Mouse (Mus musculus) ZHBTc4 (cell line): ENCODE measurements around the gene Rnf4.

ENCODE experiments used
- DNase-seq: peaks from one replicate; pipeline ENCODE4 v3.0.0-alpha.2; 2011; ENCODE audit warnings: low read depth, low spot score

The Rnf4 gene

DNA sequence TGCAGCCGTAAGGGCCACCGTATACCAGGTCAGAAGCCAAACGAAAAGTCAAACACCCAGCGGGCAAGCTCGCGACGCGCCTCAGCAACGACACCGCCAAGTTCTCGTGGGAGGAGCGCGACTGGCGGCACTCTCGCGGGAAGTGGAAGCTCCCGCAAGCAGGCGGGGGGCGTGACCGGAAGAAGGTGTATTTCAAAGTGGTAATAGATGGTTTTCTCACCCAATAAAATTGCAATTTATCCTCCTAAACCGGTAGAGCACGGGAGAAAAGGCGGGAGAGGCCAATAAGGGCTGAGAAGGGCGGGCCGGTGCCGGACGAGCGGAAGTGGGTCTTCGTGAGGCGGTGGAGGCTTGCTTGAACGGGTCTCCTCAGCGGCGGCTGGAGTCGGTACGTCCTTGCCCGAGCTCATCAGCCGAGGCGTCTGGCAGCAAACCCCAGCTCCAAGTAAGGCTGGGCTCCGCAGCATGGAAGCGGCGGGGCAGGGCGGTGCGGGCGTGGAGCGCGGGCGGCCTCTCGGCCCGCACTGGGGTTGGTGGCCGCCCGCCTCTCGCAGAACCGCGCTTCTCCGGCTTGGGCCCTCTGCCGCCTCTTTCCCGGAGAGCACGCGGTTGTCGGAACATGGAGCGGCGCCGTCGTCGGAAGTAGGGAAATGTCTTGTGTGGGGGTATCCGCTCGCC, at the start of gene Rnf4:
Gene Rnf4, plus strand, starts transcription at position 193 of the 678 bp plus-strand sequence.
- peak; percentile 99 for DNase-seq

DNA sequence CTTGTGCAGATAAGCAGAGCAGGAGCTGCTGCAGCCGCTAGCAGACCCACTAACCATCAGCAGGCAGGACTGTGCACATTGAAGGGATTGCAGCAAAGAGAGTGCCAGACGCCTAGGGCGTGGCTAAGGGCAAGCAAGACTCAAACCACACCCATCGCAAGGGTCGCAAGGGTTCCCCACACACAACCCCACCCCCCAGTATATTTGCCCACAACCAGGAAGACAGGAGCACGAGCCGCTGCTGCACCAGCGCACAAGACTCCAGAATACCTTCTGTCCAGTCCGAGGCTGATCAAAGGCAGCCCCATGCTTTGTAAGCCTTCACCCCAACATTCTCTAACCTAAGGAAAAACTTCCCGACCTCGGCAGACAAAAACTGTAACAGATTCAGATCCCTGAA, 49.6 kb upstream of the Rnf4 start:
- DNase-seq = peak; percentile 61

DNA sequence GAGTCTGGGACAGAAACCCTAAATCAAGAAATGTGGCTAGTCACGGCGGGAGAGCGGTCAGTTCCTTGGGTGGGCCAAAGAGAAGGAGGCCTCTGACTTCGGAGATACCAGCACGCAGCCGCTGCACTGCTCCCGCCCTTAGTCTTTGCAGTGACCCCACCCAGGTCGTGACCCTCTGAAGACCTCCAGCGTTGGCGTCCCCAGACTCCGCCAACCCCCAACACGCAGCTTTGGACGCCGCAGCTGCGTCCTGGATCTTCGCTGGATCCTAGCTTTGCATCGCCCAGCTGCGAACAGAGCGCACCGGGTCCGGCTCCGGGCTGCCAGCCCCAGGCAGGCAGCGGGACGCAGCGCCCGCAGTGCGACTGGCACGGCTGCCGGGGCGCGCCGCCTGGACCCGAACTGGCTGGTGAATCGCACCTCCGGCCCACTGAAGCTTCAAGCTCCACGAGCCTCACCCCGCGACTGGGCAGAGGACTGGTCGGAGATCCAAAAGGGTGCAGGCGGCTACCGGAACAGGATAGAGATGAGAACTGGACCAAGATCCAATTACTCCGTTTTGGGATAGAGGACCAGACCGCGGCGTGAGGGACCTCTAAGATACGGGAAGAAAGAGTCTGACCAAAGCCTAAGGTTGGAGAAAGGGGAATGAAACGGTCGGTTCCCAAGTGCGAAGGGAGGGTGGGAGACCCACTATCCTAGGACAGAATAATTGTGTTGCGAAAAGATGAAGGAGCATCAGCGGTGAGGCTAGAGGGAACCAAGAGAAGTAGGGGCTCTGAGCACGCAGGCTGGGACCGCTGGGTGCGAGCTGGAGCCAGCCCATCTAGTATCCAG, 48.9 kb upstream of the Rnf4 start:
- peak; percentile 76 for DNase-seq

DNA sequence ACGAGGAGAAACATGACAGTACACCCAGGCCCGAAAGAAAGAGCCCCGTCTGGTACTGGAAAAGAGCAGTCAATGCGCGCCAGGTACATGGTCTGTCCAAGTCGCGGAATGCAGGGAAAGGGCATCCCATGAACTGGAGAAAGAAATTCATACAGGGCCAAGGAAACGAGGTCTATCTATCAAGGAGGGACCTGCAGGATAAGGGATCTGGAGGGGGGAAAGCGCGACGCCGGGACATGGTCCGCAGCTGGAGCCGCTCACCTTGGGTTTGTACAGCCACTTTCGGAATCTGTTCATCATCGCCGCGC, 48.3 kb upstream of the Rnf4 start:
- no peak for DNase-seq

DNA sequence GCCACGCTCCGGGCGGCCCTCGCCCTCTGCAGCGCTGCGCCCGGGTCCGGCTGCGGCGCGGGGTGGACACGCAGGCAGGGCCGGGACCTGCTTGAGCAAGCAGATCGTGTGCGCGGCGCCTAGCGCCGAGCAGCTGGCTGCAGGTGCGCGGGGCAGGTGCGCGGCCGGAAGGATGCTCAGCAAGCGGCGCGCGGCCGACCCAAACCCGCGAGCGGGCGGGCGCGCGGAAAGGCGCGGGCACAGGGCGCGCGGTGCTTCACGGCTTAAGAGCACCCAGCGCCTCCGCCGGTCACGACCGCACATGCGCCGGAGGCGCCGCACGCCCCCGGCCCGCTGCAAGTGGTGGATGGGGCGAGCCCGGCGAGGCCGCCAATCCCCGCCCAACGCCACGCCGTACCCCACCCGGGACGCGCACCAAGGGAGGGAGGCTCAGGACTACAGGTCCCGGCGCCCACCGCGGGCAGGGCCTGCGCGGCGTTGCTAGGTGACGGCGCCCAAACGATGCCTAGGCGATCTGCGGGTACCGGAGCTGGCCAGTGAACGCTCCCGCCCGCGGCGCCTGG, 47.9 kb upstream of the Rnf4 start, which contains the start of the genes Zfyve28 and Cfap99:
Gene Zfyve28, minus strand, starts transcription at position 296 of the 563 bp plus-strand sequence.
Gene Cfap99, plus strand, starts transcription at position 447 of the 563 bp plus-strand sequence.
- peak; percentile 95 for DNase-seq

DNA sequence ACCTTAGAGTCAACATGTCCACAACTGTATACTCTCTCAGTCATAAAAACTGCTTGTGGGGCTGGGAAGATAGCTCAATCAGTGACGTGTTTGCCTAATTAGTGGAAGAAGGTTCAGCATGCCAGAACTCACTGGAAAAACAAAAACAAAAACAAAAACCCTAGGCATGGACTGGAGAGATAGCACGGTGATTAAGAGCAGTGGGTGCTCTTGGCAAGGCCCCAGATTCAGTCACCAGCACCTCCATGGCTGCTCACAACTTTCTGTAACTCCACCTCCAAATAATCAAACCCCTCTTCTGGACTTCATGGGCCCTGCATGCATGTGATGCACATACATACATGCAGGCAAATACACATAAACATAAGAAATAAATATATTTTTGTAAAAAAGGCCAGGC, 46.8 kb upstream of the Rnf4 start:
- no peak for DNase-seq

DNA sequence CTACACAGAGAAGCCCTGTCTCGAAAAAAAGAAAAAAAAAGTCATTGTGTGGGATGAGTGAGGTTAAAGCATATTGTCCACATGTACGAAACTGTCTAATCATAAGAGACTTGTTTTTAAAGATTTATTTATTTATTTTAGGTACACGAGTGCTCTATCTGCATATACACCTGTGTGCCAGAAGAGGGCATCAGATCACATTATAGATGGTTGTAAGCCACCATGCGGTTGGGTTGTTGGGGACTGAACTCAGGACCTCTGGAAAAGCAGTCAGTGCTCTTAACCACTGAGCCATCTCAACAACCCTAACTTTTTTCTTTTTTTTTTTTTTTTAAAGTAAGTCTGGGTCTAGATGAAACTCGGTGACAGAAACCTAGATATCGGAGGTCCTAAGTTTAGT, 42.7 kb upstream of the Rnf4 start:
- peak; percentile 70 for DNase-seq

DNA sequence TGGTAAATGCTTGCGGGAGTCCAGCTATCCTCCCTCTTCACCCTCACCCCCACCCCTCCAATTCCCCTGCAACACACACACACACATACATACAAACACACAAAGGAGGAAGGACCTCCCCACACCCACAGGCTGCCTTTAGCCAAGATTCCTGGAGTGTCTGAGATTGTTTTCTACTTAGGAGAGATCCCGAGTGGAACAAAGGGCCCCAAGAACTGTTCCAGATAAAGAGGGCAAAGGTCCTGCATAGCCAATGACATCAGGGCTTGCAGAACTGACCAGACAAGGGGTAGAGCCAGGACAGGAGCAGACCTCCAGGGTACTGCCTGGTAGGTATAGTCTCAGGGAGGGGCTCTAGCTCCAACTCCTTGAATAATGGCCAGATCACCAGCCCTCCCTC, 41.4 kb upstream of the Rnf4 start:
- DNase-seq = no peak

DNA sequence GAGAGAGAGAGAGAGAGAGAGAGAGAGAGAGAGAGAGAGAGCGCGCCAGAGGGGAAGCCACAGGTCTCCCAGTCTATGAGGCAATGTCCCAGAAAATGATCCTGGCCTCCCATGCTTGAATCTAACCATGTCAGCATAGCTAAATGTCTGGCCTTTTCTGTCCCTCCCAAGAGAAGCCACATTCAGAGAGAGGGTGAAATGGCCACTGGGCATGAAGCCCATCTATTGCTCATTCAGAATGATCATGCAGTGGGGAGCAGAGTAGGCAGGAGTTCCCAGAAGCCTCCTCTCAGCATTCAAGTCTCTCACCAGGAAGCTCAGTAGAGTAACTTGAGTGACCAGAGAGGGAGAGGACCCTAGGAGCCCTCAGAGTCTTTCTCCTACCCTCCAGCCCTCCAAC, 40.9 kb upstream of the Rnf4 start:
- no peak for DNase-seq

DNA sequence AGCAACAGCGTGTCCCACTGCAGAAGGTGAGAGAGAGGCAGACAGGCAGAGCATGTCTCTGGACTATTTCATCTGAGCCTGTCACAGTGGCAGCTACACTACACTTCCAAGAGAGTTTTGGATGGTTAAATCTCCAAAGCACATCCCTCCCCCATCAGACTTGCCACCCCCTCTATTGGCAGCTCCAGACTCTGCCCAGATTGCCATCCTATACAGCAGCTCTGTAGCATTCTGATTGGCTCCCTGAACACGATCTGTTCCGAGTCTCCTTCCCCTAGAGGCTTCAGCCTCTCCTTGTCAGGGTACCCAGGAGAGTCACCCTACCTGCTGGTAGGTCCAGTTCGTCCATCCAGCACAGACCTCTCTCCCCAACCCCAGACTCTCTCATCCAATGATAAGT, 38.0 kb upstream of the Rnf4 start:
- DNase-seq = no peak

DNA sequence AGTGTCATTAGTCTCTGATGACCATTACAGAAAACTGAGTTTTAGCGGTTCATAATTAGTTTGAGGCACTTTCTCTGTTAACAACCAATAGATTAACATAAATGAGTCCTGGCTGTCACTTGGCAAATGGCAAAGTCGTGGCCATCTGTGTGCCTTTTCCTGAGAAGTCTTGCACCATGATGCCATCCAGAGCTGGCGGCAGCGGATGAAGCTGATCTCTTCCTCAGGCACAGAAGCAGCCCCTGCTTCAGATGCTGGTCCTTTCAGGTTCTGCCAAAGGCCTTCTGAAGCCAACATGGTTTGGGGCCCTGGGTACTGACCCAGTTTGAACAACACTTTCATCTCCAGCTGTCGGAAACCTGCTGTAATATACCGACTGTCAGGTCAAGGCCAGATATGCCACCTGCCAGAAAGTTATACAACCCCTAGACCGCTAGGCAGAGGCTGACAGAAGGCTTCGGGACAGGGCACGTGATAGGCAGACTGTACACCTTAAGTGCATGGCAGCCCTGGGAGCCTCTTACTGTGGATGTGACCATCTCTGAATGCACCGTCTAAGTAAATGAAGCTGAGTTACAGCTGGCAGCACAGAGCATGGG, 37.1 kb upstream of the Rnf4 start:
- DNase-seq = no peak

DNA sequence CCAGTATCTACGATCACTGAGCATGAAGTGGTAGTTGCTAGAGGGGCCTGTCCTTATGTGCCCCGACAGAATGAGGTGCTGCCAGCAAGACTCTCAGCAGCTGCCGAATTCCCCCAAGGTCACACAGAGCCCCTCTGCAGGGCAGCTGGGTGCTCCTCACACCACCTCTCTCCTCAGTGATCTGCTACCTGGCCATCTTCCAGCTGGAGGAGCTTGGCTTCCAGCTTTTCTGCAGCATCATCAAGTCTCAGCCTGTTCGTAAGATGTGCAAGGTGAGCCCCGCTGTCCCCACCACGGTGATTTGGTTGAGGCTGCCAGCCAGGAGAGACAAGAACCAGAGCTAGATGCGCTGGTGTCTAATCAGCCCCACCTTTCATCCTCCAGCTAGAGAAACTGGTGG, 33.7 kb upstream of the Rnf4 start:
- no peak for DNase-seq

DNA sequence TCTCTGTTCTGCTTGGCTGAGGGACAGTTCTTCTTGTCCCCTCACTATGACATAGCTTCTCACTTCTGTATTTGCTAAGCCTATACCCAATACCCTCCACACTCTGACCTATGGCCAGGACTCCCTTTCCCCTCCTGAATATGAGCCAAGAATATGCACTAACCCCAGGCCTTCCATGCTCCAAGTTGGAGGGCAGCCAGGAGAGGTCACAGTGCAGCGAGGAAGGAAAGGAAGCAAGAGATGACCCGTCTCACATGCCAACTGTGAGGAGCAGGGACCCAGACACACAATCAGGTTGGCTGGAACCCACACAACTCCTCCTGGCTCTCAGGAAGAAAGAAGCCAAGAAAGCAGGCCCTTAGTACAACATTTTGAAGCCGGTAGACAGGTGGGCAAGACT, 27.1 kb upstream of the Rnf4 start:
- DNase-seq = no peak

DNA sequence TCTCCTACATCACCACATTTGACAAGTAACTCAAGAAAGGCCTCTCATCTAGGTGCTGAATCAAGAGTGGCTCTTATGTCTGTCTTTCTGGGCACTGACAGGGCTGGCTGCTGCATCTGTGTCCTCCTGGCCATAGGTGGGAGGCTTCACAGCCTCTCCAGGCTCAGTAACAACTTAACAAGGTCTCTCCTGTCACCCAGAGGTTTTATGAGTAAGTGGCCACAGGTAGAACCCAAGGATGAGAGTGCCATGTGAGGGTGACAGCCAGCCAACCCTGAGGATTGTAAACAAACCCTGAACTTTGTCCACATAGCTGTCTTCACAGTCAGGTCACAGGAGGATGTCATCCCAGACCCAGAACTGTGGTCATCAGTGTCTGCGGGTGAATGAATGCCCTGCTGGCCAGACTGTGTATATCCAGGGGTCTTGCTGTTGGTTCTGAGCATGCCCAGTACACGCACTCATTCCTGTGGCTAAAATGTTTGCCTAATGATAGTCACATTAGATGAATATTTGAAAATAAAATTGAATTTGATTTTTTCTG, 16.5 kb upstream of the Rnf4 start:
- DNase-seq = no peak

DNA sequence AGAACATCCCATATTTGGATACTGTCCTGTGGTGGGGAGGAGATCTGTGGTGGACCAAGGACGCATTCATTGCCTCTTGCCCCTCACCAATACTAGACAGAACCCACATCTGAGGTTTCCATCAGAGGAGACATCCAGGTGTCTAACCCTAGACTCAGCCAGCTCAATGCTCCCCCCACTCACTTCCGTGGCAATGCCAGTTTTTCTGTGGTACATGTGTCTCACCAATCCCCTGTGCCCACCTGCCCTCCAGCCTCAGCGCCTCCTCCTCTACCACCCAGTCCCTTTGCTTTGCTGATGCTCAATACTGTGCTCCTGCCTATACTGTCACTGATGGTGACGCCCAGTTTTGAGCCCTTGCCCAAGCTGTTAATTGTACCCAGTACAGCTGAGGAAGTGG, 14.9 kb upstream of the Rnf4 start:
- no peak for DNase-seq

DNA sequence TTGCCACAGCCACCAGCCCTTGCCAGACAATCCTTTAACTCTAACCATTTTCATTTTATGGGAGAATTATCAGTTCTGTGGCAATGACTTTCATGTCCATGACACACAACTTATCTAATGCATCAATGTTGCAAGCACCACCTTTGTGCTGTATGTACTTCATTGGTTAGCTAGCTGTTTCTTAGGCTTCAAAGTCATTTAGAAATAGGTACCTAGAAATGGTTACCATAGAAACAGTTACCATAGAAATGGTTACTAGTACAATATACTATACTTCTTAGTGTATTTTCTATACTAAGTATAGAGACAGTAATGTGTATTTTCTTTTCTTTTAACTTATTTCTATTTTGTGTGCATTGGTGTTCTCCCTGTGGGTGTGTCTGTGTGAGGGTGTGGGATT, 10.8 kb upstream of the Rnf4 start:
- DNase-seq = no peak

DNA sequence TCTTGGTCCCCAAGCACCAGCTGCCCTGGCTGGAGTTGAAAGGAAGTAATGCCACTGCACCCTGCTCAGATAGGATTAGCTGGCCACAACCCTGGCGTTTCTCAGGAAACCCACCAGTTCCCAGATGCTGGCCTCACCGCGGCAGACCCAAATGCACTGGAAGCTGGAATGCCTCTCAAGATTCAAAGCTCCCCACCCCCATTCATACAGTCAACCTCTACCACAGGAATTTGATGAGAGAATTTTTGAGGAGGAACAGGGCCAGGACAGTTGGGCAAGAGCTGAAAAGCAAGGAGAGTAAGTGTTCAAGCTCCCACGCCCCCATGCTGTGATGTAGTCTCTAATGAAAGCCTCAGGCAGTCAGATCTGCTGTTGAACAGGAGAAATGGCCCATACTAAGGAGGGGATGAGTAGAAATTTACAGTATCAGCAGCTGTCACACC, 9.8 kb upstream of the Rnf4 start:
- peak; percentile 65 for DNase-seq

DNA sequence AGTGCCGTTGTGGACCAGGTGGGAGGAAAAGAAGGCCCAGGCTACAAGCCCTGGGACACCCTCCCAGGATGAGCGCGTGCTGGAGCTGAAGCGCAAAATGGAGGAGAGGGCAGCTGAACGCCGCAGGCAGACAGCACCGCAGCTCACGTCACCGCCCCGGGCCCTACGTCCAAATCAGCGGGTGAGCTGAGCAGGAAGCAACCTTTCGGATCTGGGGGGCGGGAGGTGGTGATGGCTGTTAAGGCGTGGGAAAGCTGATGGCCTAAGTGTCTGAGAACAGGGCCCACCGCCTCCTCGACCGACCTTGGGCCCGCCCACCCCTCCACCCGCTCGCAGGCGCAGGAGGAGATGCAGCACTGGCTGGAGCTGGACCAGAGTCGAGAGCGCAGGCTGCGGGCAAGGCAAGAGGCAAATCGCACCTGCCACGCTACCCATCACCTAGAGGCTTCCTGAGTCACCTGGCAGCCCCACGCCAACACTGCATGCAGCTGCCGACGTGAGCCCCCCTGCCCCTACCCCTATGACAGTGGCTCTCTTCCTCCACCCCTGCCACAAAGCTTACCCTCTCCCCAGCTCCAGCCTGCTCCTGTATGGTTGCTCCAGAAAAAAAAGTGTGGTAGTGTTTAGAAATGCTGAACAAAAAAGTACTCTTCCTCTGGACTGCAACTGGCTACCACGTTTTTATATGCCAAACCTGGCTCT, 9.1 kb upstream of the Rnf4 start:
- DNase-seq = peak; percentile 87

DNA sequence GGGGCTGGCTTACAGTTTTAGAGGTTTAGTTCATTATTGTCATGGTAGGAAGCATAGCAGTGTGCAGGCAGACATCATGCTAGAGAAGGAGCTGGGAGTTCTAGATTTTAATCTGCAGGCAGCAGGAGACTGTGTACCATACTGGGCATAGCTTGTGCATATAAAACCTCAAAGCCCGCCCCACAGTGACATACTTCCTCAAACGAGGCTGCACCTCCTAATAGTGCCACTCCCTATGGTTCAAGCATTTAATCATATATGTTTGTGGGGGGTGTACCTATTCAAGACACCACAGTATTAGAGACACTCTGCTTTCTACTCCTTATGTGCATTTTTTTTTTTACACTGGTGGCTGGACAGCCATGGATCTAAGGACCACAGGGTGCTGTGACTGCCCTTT, 6.0 kb upstream of the Rnf4 start:
- no peak for DNase-seq

DNA sequence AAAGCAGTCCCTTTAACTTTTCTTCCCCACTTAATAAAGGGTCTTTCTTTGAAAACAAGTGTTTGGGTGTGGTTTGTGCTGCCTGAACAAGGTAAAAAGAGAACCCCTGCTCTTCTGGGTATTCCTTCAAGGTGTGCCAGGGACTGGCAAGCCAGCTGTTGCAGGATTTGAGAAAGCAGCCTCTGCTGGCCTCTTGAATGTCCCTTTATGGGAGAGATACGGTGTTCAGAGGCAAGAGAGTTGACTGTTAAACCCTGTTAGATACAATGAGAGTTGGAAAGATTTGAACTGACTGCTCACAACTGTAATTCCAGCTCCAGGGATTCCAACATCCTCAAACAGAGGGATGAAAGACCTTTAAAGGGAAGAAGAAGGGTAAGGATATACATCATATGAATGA, 2.0 kb upstream of the Rnf4 start:
- no peak for DNase-seq

DNA sequence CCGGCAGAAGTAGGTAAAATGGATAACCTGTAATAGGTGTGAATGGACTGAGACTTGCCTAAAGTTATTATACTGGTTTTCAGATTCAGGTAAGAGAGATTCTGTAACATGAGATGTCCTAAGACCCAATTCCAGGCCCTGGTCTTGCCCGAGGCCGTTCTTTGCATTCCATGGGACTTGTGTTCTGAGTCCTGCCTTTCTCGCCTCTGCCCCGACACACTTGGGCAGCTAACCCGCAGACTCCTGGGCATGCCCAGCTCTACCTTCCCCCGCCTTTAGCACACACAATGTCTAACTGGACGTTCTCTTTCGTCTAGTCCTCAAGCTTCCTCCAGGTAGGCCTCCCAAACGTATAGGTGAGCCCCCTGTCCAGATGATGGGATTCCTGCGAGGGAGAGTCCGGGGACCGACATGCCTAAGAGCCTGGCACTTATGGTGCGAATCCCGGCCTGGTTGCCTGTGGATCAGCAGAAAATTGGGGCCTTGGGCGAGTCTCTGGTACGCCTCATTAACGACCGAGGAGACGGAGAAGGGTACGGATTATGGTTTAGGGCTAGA, 471 bp upstream of the Rnf4 start:
- peak; percentile 81 for DNase-seq
